Mouse (Mus musculus) lung, adult 2 months (tissue): Measurements from ENCODE around the gene Krt75.

Source experiments
- CTCF ChIP-seq: fragments of 200-500 bp; IDR thresholded peaks from 2 replicates; pipeline ENCODE4 v1.5.1; 2011; ENCODE audit warnings: mild to moderate bottlenecking, low read length, control low read depth; ENCODE audit not compliant: insufficient read depth
- POLR2A ChIP-seq: fragments of 200-500 bp; IDR thresholded peaks from 2 replicates; pipeline ENCODE4 v1.6.1; 2011; ENCODE audit warnings: low read depth, mild to moderate bottlenecking, control low read depth, low read length, borderline replicate concordance; ENCODE audit errors: extremely low read depth

- TF ChIP-seq CTCF (no peak), POLR2A (no peak)
Observed at GRCm38 (mm10) chr15:101562850-101563249, 10.9 kb downstream of the Krt75 start, which contains the start of gene Krt90.
